Mouse (Mus musculus) embryonic fibroblast, embryonic 13.5 days (primary cell): ENCODE measurements around the gene Akr1b7.

ENCODE experiments used
- CTCF ChIP-seq: IDR thresholded peaks from 2 replicates; pipeline ENCODE4 v1.5.1; 2011; ENCODE audit warnings: mild to moderate bottlenecking, control low read depth, low read length, moderate library complexity, borderline replicate concordance; ENCODE audit not compliant: insufficient read depth
- POLR2A ChIP-seq: IDR thresholded peaks from 2 replicates; pipeline ENCODE4 v1.6.1; 2011; ENCODE audit warnings: low read depth, mild to moderate bottlenecking, control low read depth, low read length, moderate library complexity

- TF ChIP-seq CTCF (no peak), POLR2A (no peak)
Measured at GRCm38 (mm10) chr6:34448696-34449095, 36.6 kb downstream of the Akr1b7 start.
